Mouse (Mus musculus) adrenal gland, postnatal 14 days (tissue): ENCODE measurements around the gene Ppp1r14b. TPM values are rescaled to one million over a fixed set of nuclear protein-coding genes. Genes with fewer than 3 reads are reported as not detected.

Experiments
- DNase-seq: peaks from one replicate; pipeline ENCODE4 v3.0.0; 2021; ENCODE audit warnings: mixed read lengths
- total RNA-seq: library from RNA; stranded (reverse); gene quantifications from 2 replicates; pipeline ENCODE4 v1.2.3, GENCODE M21; 2021

Gene Ppp1r14b
- total RNA-seq, 1 experiment from 2014 or later = 264 TPM

DNA sequence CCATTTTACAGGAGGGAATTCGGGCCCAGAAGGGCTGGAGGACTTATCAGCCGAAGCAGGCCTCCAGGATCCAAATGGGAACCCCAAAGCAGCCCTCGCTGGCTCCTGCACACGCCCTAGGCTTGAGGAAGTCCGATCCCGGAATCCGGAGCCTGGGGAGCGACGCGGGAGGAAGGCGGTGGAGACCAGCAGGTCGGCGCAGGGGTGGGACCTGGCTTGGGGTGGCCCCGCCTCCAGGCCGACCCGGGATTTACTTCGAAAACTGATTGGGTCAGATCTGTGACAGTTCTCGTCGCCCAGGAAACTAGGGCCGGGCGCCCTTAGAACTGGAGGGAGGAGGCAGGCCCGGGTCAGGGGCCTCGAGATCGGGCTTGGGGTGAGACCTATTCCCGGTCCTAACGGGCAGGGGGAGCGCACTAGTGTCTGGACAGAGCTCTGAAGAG lies 32.5 kb upstream of the Ppp1r14b start, which contains the start of gene Gpr137:
Gene Gpr137, minus strand, starts transcription at position 232 of the 443 bp plus-strand sequence.
- DNase-seq = peak; percentile 98

DNA sequence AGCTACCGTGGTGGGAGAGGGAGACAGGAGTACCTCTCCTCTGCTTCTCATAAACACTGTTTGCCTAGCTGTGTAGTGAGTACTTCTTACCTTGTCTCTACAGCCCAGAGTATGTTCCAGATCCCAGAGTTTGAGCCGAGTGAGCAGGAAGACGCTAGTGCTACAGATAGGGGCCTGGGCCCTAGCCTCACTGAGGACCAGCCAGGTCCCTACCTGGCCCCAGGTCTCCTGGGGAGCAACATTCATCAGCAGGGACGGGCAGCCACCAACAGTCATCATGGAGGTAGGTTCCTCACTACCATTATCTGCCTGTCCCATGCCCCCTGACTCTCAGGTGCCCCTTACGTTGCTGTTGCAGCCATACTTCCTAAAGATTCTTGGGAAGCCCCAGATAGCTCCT lies 32.0 kb upstream of the Ppp1r14b start:
- no peak for DNase-seq

DNA sequence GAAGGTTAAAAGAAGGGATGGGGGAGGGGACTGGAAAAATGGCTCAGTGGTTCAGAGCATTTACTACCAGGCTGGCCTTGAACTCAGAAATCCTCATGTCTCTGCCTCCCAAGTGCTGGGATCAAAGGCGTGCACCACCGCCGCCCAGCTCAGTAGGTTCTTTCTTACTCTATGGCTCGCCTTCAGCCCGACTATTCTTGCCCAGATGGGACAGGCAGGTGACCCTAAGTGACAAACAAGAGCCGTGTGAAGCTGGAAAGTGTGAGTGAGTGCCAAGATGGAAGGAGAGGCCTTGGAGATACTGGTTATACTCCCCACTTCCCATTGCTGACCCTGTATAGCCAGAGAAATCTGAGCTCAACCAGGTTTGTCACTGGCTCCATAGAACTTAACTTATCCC lies 31.1 kb upstream of the Ppp1r14b start:
- no peak for DNase-seq

DNA sequence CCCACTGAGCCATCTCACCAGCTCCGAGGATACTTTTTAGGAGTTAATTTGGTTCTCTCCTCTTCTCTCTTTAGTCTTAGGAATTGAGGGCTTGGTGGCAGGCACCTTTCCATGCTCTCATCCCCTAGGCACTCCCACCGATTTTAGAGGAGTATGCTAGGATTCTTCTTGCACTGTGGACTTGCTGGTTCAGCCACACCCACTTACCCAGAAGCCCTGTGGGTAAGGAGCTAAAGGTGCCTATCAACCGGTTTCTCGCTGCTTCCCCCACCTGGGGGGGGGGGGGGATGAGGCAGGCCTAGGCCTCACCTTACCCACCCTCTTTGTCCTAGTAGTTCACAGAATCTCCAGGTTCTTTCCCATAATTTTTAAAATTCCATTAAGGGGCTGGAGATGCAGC lies 27.0 kb upstream of the Ppp1r14b start:
- no peak for DNase-seq

DNA sequence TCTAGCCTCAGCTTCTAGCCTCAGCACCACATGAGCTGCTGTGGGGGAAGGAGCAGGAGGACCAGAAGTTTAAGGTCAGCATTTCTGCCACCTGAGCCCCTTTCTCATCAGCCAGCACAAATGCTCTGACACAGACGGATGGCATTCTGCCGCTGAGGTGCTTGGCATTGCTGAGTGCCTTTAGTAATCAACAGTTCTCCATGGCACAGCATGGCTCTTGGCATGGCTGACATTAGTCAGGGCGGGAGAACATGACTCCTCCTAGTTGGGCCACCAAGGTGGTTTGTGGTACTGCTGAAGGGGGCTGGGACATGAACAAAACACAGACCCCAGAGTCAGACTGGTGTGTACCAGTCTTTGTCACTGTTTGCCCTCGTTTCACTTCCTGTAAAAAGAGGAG lies 26.6 kb upstream of the Ppp1r14b start:
- no peak for DNase-seq

DNA sequence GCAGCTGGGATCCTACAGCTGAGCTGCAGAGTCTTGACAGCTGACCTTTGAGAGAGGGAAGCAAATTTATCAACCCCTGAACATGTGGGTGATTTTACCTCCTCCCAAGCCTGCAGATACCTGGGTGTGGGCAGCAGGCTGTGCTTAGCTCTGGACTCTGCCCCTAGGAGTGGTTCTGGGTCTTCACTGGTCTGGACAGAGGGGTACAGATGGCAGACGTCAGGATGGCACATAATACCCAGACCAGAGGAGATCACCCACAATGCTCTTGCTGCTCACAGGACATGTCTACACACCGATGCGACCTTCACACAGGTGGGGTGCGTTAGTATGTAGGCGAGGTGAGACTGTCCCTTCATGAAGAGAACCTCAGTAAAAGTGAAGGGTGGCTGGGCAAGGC lies 25.2 kb upstream of the Ppp1r14b start:
- no peak for DNase-seq

DNA sequence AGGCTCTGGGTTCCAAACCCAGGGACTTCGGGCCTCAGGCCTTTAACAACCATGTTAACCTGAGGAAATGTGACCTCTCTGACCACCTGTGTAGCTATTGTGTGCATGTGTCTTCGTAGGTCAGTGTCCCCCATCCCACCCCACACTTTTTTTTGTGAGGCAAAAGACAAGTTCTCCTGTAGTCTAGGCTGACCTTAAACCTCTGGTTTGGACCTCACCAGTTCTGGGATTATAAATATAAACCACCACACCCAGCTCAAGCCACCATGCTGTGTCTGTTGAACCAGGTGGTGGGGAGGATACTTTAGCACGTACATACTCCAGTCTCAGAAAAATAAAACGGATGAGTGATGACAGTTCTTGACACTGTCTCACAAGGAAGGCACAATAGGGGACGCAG lies 24.8 kb upstream of the Ppp1r14b start:
- no peak for DNase-seq

DNA sequence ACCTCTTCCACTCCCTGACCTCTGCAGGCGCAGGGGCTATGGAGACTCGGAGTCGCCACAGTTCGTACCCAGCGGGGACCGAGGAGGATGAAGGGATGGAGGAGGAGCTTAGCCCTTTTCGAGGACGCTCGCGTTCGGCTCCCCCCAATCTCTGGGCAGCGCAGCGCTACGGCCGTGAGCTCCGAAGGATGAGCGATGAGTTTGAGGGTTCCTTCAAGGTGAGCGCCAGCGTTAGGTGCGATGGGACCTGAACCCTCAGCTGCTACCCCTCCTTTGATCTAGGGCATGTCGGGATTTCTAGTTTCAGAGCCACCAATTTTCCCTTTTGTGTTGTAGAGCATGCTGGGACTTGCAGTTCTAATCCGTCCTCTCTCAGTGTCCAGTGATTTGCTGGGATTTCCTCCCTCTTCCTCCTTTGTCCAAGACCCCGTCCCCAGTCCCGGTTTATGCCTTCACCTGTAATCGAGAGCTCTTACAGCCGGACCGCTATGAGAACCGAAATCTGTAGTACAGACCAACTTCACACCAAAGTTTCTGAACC lies 24.1 kb upstream of the Ppp1r14b start:
- DNase-seq = peak; percentile 73

DNA sequence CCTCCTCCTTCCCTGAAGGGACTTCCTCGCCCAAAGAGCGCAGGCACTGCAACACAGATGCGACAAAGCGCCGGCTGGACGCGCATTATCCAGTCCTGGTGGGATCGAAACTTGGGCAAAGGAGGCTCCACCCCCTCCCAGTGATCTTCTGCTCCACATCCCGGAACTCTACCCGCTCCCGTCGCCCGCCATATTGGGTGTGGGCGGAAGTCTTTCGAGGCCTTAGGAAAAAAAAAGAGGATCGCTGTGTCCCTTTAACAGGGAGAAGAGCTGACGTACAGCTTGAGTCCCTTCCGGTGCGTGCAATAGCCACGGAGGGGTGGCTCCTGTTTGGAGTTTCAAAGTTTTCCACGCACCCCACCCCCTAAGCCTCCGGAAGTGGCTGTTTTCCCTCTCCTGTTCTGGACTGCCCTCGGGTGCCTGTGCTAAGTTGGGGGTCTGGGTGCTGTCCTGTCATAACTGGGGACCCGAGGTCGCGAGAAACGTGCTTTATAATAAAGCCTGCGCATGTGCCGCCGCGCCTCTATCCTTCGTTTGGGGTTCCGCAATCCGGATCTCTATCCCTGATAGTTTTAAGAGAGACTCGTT lies 23.3 kb upstream of the Ppp1r14b start:
- peak; percentile 97 for DNase-seq

DNA sequence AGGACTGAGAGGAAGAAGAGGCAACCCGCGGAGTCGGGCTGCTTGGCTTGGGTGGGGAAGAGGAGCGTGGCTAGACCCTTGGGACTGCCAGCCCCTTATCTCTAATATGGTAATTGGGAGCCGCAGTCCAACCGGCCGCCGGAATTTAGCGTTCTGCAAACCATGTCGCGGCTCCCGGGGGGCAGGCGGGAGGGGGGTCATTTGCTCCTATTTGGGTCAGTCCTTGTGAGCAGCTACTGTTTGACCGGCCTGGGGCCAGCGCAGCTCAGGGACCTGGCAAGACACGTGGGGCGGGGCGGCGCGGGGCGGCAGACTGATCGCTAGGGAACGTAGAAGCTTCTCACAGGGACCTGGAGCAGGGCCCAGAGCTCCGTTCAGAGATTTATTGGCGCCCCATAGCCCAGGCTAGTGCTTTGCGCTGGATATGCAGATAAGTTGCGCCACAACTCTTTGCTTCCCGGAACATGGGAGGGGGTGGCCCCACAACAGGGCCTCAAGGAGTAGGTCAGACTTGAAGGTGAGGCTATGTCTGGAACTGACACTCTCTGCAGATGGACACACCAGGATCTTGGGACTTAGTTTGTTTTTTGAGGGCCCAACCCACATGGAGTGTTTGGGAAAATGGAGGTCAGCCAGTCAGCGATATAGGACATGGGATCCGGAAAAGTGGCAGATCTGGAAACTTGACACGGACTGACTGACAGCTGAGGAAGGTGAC lies 22.6 kb upstream of the Ppp1r14b start:
- peak; percentile 95 for DNase-seq

DNA sequence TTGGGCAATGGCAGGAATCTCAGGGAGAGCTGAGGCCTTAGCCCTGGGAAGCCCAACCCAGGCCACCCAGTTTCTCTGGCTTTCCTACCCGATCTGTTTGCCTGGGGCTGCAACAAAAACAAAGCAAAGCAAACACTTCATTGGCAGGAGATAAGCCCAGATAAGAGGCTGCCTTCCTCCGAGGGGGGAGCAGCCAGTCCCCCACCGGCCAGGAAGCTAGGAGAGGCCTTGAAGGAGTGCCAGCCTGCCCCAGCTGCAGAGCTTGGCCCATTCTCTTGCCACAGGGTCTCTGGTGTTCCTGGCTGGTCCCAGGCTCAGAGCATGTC lies 22.1 kb upstream of the Ppp1r14b start:
- DNase-seq = peak; percentile 85

DNA sequence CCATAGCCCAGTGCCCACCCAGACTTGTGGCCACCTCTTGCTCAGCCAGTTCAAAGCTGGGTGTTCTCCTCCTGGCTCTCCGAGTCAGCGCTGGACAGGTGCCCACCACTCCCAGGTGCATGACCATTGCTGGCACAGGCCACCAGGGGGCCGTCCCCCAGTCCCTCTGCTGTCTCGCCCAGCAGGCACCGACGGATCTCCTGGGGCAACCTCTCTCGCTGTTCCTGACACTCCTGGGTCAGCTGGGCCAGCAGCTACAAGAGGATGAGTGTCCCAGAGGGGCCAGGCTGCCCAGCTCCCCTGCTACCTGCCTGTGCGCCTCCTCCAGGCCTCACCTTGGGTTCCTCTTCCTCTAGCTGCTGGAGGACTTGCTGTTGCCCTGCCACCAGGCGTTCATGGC lies 20.7 kb upstream of the Ppp1r14b start:
- peak; percentile 77 for DNase-seq

DNA sequence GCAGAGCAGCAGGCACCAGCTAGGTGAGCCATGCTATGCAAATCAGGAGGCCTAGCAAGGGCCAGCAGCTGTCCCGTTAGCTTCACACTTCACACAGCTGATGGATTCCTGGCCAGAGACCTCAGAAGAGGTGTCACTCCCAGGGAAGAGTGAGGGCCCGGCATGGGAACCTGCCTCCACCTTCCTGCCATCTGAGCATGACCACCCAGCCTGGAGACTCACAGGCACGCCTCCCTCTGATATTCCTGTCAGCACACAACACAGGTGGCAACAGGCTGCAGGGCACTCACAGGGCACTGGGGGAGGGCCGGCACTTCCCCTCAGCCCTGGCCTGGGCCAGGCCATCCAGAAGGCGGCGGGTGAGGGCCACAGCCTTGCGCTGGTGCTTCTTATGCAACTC lies 19.3 kb upstream of the Ppp1r14b start:
- no peak for DNase-seq

DNA sequence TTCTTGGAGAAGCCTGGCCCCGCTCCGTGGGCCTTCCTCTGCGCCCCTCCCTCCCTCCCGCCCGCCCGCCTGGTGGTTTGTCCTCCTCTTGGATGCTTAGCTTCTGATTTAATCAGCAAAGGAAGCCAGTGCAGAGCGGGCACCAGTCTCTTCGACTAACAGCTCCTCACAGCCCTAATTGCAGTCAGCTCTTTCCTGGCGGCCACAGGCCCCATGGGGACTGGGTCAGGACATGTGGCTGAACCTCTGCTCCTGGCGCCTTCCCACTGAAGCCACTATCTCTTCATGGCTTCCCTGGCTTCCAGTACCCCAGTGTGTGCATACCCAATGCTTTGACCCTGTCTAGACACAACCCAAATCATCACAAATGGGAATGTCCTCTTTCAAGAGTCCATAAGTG lies 18.3 kb upstream of the Ppp1r14b start:
- DNase-seq = peak; percentile 61

DNA sequence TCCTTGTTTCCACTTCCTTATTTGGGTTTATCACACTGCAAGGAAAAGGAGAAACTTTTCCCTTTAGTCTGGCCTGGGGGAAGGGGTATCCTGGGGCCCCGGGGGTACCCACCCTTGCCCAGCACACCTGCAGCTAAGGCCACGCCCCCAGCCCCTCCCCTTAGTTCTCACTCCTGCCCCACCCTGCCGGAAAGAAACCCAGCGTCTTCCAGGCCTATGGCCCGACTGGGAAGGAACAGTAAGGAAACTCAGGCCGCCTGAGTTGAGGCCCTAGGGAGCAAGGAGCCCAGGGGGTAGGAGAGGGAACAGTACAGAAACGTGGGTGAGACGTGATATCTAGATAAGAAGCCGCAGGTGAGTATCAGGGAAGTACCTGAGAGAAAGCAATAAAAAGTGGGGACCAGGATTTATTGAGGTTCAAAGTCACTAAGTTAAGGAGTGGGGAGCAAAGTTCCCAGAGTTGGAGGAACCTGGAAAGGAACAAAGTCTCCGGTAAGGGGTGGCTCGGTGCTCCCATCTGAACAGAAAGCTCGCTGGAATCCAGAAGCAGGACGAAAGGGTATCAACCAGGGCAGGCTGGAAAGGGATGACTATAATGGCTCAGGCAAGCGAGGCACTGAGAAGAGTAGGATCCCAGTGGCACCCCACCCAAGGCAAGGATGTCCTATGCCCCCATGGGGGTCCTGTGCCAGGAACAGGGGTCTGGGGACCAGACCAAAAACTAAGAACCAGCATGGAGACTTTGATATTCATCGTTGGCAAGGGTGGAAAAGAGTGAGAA lies 6.1 kb upstream of the Ppp1r14b start:
- DNase-seq = peak; percentile 57

DNA sequence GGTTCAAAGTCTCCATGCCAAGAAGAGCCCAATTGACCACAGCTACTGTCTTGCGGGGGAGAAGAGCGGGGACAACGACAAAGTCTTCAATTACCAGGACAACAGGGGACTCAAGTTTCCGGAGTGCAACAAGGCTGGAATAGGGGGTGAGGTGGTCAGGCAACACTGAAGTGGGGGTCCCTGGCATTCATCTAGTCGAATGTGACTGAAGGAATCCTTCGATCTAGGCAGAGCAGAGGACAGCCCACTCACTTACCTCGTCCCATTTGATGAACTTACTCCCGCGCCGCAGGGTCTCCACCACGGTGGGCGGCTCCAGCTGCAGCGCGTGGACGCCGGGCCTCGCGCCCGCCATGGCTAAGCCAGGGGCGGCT lies 5.5 kb upstream of the Ppp1r14b start:
- no peak for DNase-seq

DNA sequence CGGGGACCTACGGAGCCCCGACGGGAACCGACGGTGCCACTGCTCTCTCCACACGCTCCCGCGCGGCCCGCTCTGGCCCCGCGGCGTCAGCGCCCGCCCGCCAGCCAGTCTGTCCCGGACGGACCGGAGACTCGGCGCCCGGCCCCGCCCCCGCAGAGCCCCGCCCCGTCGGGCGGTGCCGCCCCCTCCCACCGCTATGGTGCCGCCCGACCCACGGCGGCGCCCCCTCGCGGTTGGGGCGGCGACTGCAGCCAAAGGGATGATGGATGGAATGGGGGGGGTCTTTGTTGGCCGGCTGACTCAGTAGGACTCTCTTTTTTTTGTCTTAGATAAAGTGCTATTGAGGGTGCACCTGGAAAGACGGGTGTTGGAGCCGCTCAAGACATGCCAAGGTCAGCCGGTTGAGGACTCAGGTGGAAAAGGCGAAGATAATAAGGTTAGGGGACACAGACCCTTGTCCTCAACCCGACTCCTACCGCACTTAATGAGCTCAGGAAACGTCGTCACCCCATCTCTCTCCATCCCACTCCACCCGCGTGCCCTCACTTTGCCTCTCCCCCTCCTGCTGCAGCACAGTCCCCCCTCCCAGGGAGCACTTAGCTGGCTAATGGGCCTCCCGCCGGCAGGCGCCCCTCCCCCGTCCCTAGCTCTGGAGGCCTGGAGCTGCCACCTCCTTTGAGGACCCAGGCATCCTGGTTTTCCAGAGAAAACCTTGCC lies 4.9 kb upstream of the Ppp1r14b start:
- peak; percentile 90 for DNase-seq

DNA sequence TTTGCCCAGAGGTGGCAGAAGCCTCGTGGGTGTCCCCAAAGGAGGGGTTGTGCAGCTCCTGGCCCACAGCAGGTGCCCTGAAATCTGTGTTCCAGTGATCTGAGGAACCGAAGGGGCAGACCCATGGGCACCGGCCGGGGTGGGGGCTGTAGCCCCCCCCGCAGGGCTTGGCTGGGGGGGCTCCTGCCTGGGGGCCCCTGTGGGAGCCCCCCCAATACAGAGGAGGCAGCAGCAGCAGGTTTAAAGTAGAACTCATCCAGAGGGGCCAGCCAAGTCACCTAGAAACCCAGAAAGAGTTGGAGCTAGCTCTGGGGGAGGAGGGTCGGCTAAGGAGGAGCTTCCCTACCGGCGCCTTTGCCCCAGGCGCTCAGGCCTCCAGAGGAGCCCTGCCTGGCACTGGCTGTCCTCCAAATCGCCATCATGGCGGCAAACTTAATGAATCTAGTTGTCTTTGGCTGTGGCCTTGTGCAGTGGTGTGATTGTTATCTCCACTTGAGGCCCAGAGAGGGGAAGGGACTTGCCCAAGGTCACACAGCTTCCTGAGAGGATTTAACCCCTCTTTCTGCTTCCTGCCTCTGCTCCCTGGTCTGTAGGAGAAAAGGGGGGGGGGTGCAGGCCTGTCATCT lies 4.2 kb upstream of the Ppp1r14b start:
- DNase-seq = peak; percentile 83

DNA sequence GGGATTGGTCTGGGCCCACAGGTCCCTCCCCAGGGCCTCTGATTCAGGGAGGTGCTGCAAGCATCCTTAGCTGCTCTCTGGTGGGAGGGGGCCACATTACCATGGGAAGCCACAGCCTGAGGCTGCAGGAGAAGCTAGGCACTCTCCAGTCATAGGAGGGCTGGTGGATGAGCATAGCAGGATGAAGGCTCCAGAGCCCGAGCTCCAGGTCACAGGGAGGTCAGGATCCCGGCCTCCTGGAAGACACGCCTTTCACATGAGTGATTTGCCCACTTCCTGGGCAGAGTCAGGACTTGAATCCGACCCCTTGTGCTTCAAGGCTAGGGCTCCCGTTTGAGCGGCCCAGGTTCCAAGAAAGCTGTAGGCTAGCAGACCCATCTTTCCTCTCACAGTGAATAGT lies 3.1 kb upstream of the Ppp1r14b start:
- no peak for DNase-seq

DNA sequence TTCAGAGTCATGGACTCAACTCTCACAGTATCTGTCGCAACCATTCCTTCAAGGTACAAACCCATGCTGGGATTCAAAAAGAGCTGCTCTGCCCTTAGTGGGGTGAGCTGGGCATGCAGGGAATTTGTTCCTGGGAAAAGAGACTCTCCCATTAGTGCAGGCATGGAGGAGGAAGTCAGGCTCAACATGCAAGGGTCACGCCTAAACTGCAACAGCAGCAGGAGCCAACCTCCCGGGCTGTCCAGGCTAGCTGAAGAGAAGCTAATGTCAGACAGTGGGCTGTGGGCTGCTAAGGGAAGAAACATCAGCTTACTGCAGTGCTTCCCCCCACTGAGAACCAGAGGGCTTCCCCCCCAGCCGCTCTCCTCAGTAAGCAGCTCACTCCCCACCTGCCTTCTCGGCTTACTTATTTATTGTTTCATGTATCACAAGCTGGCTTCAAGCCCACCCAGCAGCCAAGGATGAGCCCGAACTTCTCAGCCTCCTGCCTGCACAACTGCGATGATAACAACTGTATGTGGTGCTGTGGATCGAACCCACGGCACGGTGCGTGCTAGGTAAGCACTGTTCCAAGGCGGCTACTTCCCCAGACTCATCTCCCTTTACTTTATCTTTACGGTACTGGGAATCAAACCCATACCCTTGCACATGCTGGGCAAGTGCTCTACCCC lies 2.4 kb upstream of the Ppp1r14b start:
- no peak for DNase-seq

DNA sequence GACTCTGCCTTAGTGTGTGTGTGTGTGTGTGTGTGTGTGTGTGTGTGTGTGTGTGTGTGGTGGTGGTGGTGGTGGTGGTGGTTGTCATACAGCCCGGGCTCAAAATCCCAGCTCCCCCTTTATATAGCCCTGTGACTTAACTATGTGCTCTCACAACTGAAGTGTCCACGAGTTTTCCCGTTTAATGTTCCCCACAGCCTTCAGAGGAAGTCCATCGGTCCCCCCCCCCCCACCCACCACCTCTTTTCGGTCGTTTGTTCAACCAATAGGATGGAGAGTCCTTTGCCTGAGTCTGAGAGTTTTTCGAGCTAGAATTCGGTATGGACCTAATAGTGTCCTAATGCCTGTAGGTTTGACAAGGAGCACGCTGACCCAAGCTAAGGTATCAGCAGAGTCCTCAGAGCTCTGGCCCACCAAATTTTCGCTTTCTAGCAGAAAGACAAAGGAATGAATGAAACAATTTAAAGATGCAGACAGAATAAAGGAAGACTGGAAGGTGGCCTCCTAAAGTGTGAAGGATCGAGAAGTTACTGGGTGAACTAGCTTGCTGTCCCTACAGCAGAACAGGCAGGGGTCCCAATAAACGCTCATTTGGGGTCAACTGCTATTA lies 1.1 kb upstream of the Ppp1r14b start:
- no peak for DNase-seq
